Mouse (Mus musculus) bone marrow, adult 2 months (tissue): ENCODE measurements around the gene Mid1ip1. TPM values are rescaled to one million over a fixed set of nuclear protein-coding genes. Genes with fewer than 3 reads are reported as not detected.
A peak's percentile ranks its signal among the peaks of the same experiment; 100 is the strongest.

ENCODE experiments used
- H3K27ac ChIP-seq: fragments of 200-500 bp; 2 replicates; pipeline ENCODE4 v1.5.1; 2012; ENCODE audit warnings: low read depth, mild to moderate bottlenecking, control low read depth, inconsistent platforms, low read length; ENCODE audit not compliant: control insufficient read depth, poor library complexity, insufficient read depth
- H3K4me1 ChIP-seq: fragments of 200-500 bp; 2 replicates; pipeline ENCODE4 v1.6.1; 2011; ENCODE audit warnings: low read length; ENCODE audit not compliant: control insufficient read depth, insufficient read depth
- H3K4me3 ChIP-seq: fragments of 200-500 bp; replicated peaks from 2 replicates; pipeline ENCODE3; 2011; ENCODE audit warnings: mild to moderate bottlenecking, low read depth, low read length, control low read depth; ENCODE audit not compliant: control insufficient read depth
- CTCF ChIP-seq: fragments of 200-500 bp; IDR thresholded peaks from 2 replicates; pipeline ENCODE4 v1.5.1; 2011; ENCODE audit warnings: low read length, control low read depth; ENCODE audit not compliant: control insufficient read depth, insufficient read depth
- POLR2A ChIP-seq: fragments of 200-500 bp; IDR thresholded peaks from 2 replicates; pipeline ENCODE4 v1.6.1; 2011; ENCODE audit warnings: low read depth, mild to moderate bottlenecking, control low read depth, low read length, borderline replicate concordance; ENCODE audit not compliant: control insufficient read depth
- WGBS: fragments of 180-500 bp; shearing (Covaris S2); methylation state at CpG from one replicate; pipeline ENCODE4 v1.1.7; 2018; 5-methylcytosine and 5-hydroxymethylcytosine counted together
- polyA plus RNA-seq: library from polyadenylated mRNA; stranded (reverse); fragments of >200 nt; gene quantifications from 2 replicates; pipeline ENCODE4 v1.2.4, GENCODE M21; 2011; ENCODE audit warnings: low replicate concordance; ENCODE audit not compliant: missing spikeins, insufficient read depth, insufficient read length

Mid1ip1 gene
- polyA plus RNA-seq, 1 experiment = 28.8 TPM

GRCm38 (mm10) chrX:10718838-10719539 is 4.2 kb downstream of the Mid1ip1 start:
- TF ChIP-seq POLR2A = peak; percentile 46; the same call in 1 of the 2 replicates
- TF ChIP-seq CTCF = peak; percentile 11; the same call in 1 of the 2 replicates
- WGBS = 12% methylated on average over 22 of the region's 22 CpGs
- H3K27ac ChIP-seq = peak overlapping the region; percentile 94
- H3K4me1 ChIP-seq = no peaks in the 10 kb centered on the region; the same call in 1 of the 2 replicates
- peak overlapping the region; percentile 95 for H3K4me3 ChIP-seq

DNA sequence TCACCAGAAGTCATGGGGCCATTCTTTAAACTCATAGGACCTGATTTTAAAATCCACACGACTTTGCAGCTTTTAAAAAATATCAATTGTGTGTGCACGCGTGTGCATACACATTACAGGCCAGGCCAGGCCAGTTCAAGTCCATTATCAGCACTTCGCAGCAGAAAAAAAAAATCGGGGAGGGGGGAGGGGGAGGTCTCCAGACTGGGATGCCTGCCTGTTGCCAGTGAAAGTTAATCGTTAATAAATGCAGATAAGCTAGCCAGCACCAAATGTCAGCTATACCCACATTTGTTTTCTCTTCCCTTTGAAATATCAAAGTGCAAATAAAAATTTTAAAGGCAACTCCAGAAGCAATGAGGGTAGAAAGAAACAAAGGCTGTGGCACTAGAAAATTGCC is 5.6 kb downstream of the Mid1ip1 start:
- TF ChIP-seq POLR2A = no peak
- TF ChIP-seq CTCF = no peak
- WGBS = 47% methylated on average over 6 of the region's 6 CpGs
- Histone ChIP-seq H3K4me1 (no peaks in the 10 kb centered on the region; the same call in 1 of the 2 replicates), H3K4me3 (no peak overlapping the region), H3K27ac (no peak overlapping the region)

GRCm38 (mm10) chrX:10724571-10724970 is 9.8 kb downstream of the Mid1ip1 start:
- Histone ChIP-seq H3K27ac (no peak overlapping the region), H3K4me1 (no peaks in the 10 kb centered on the region), H3K4me3 (no peak overlapping the region)
- whole genome bisulfite sequencing = 69% methylated on average over 1 of the region's 1 CpGs
- TF ChIP-seq CTCF = no peak
- no peak for TF ChIP-seq POLR2A

DNA sequence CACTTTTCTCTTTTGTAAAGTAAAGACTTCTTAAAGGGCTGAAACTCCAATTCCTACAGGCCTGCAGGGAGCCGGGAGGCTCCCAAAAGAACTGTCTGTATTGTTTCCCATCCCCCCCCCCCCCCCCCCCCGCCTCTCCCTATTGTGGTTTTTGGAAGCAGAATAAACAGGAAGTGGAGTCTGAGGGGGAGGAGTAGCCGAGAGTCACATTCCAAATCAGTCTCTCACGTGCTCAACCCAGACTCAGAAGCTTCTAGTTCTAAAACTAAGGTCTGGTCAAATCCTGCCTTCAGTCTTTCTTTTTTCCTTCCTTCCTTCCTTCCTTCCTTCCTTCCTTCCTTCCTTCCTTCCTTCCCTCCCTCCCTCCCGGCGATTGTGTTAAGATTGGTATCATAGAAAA is 14.7 kb downstream of the Mid1ip1 start:
- 10% methylated on average over 6 of the region's 6 CpGs for WGBS
- Histone ChIP-seq H3K4me1 (no peaks in the 10 kb centered on the region), H3K27ac (no peak overlapping the region), H3K4me3 (no peak overlapping the region)
- TF ChIP-seq POLR2A (no peak), CTCF (no peak)

DNA sequence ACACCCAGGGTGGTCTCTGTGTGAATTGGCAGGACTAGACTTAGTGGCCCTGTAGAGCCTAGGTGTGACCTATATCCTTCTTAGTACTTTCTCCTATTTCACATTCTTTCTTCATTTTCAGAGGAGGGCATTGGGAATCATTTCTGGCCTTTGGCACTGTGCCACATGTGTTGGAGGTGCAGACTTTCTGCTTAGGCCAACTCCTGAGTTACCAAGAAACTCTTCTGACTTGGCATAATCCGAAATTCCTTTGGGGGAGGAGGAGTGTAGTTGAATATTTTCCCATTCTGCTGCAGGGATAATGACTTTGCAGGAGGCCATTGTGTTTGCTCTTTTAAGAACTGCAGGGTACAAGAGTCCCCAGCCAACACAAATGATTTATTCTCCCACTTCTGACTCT is 19.6 kb downstream of the Mid1ip1 start:
- Histone ChIP-seq H3K27ac (no peak overlapping the region), H3K4me3 (no peak overlapping the region), H3K4me1 (no peaks in the 10 kb centered on the region)
- WGBS = 86% methylated on average over 1 of the region's 1 CpGs
- TF ChIP-seq CTCF (no peak), POLR2A (no peak)

- Histone ChIP-seq H3K4me3 (no peak overlapping the region), H3K4me1 (no peaks in the 10 kb centered on the region), H3K27ac (no peak overlapping the region)
- TF ChIP-seq CTCF (no peak), POLR2A (no peak)
- WGBS = 17% methylated on average over 1 of the region's 1 CpGs
These were observed 20.1 kb downstream of the Mid1ip1 start for GRCm38 (mm10) chrX:10734874-10735273.

DNA sequence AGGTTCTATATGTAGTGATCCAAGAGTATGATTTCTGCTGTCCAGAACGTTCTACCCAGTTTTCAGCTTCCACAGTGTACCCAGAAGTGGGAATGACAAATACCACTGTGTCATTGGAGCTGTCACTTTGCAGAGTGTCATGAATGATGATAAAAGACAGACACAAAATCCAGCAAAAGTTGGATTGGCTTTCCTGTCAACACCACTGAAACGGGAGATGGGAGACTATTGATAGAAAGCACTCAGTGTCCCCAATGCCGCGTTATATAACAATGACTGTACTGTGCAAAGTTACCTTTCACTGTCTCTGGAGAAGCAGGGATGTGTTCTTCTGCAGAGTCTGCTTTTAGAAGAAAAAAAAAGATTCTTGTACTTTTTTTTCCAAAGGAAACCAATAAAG is 44.1 kb downstream of the Mid1ip1 start:
- H3K4me1 ChIP-seq = no peaks in the 10 kb centered on the region
- no peak overlapping the region for H3K27ac ChIP-seq
- TF ChIP-seq CTCF (no peak), POLR2A (no peak)
- no peak overlapping the region for H3K4me3 ChIP-seq
- WGBS = 85% methylated on average over 4 of the region's 4 CpGs

- no peak for TF ChIP-seq CTCF
- TF ChIP-seq POLR2A = no peak
- no peak overlapping the region for H3K27ac ChIP-seq
- WGBS = 68% methylated on average over 10 of the region's 10 CpGs
- no peaks in the 10 kb centered on the region for H3K4me1 ChIP-seq
- H3K4me3 ChIP-seq = no peak overlapping the region
These were observed 48.7 kb downstream of the Mid1ip1 start for GRCm38 (mm10) chrX:10763476-10764016.

Other genes with a start within 250 kb of the Mid1ip1 start
- 1.5 and 4.6 TPM in 2 replicates for gene Tspan7, start 229.9 kb upstream of the Mid1ip1 start, polyA plus RNA-seq